Mouse (Mus musculus): ENCODE data around the gene Tshz2. TPM values are rescaled to one million over a fixed set of nuclear protein-coding genes. Genes with fewer than 3 reads are reported as not detected.

Tshz2 gene
- polyA plus RNA-seq, 1 experiment from 2014 or later, result 50.4 TPM

- H3K4me1 ChIP-seq, result peaks cover 4% of the 10 kb centered on the region
- no peak overlapping the region for H3K9ac ChIP-seq (replicated peaks)
- H3K4me3 ChIP-seq (replicated peaks), result no peak overlapping the region
- no peak overlapping the region for H3K27ac ChIP-seq (replicated peaks)
- WGBS, result 53% methylated on average over 9 of the region's 9 CpGs
- no peaks in the 10 kb centered on the region for H3K27me3 ChIP-seq (replicated peaks)
- no peak for ATAC-seq (ENCODE audit: low FRiP score)
- H3K9me3 ChIP-seq (replicated peaks), result no peaks in the 10 kb centered on the region
- H3K4me2 ChIP-seq, result no peak overlapping the region
- no peaks in the 10 kb centered on the region for H3K36me3 ChIP-seq
Observed at GRCm38 (mm10) chr2:170103852-170104251, 471.0 kb downstream of the Tshz2 start.

- Histone ChIP-seq H3K4me3 (replicated peaks) (no peak overlapping the region), H3K4me1 (peaks cover 4% of the 10 kb centered on the region), H3K27ac (replicated peaks) (no peak overlapping the region), H3K27me3 (replicated peaks) (no peaks in the 10 kb centered on the region), H3K9me3 (replicated peaks) (no peaks in the 10 kb centered on the region), H3K9ac (replicated peaks) (no peak overlapping the region), H3K36me3 (no peaks in the 10 kb centered on the region), H3K4me2 (no peak overlapping the region)
- ATAC-seq (ENCODE audit: low FRiP score), result no peak
- WGBS, result 88% methylated on average over 6 of the region's 6 CpGs
Observed at GRCm38 (mm10) chr2:170104396-170104795, 471.6 kb downstream of the Tshz2 start.

GRCm38 (mm10) chr2:170106000-170106399, 473.2 kb downstream of the Tshz2 start:
- Histone ChIP-seq H3K4me1 (peaks cover 8% of the 10 kb centered on the region), H3K4me3 (replicated peaks) (no peak overlapping the region), H3K4me2 (no peak overlapping the region), H3K9me3 (replicated peaks) (no peaks in the 10 kb centered on the region), H3K36me3 (no peaks in the 10 kb centered on the region), H3K9ac (replicated peaks) (no peak overlapping the region), H3K27ac (replicated peaks) (no peak overlapping the region), H3K27me3 (replicated peaks) (no peaks in the 10 kb centered on the region)
- no peak for ATAC-seq (ENCODE audit: low FRiP score)
- 82% methylated on average over 9 of the region's 9 CpGs for WGBS

- no peak overlapping the region for H3K9ac ChIP-seq (replicated peaks)
- no peak overlapping the region for H3K4me2 ChIP-seq
- ATAC-seq (ENCODE audit: low FRiP score), result no peak
- 82% methylated on average over 3 of the region's 3 CpGs for WGBS
- no peak overlapping the region for H3K4me3 ChIP-seq (replicated peaks)
- H3K27ac ChIP-seq (replicated peaks), result no peak overlapping the region
- no peaks in the 10 kb centered on the region for H3K9me3 ChIP-seq (replicated peaks)
- no peaks in the 10 kb centered on the region for H3K27me3 ChIP-seq (replicated peaks)
- H3K4me1 ChIP-seq, result peaks cover 10% of the 10 kb centered on the region; the same call in 1 of the 2 replicates
- H3K36me3 ChIP-seq, result no peaks in the 10 kb centered on the region
Observed at GRCm38 (mm10) chr2:170107791-170108190, 475.0 kb downstream of the Tshz2 start.

- ATAC-seq (ENCODE audit: low FRiP score), result no peak
- Histone ChIP-seq H3K9ac (replicated peaks) (no peak overlapping the region), H3K27ac (replicated peaks) (no peak overlapping the region), H3K27me3 (replicated peaks) (no peaks in the 10 kb centered on the region), H3K36me3 (0 out of 2 replicates have a peak, but pooled peaks cover under 1% of the 10 kb centered on the region), H3K4me3 (replicated peaks) (no peak overlapping the region), H3K4me1 (peaks cover 14% of the 10 kb centered on the region; the same call in 1 of the 2 replicates), H3K4me2 (no peak overlapping the region), H3K9me3 (replicated peaks) (no peaks in the 10 kb centered on the region)
- 39% methylated on average over 5 of the region's 5 CpGs for WGBS
Observed at GRCm38 (mm10) chr2:170109528-170109927, 476.7 kb downstream of the Tshz2 start.

- no peak for ATAC-seq (ENCODE audit: low FRiP score)
- H3K9me3 ChIP-seq (replicated peaks), result no peaks in the 10 kb centered on the region
- 80% methylated on average over 8 of the region's 8 CpGs for WGBS
- no peak overlapping the region for H3K27ac ChIP-seq (replicated peaks)
- H3K36me3 ChIP-seq, result 0 out of 2 replicates have a peak, but pooled peaks cover 3% of the 10 kb centered on the region
- no peak overlapping the region for H3K4me2 ChIP-seq
- no peaks in the 10 kb centered on the region for H3K27me3 ChIP-seq (replicated peaks)
- peaks cover 14% of the 10 kb centered on the region; the same call in 1 of the 2 replicates for H3K4me1 ChIP-seq
- H3K9ac ChIP-seq (replicated peaks), result no peak overlapping the region
- no peak overlapping the region for H3K4me3 ChIP-seq (replicated peaks)
Observed at GRCm38 (mm10) chr2:170110306-170110705, 477.5 kb downstream of the Tshz2 start.

- ATAC-seq (ENCODE audit: low FRiP score), result peak; percentile 37; the same call in 1 of the 2 replicates
- 0 out of 2 replicates have a peak overlapping the region, but pooled peaks have one; percentile 48 for H3K27ac ChIP-seq (replicated peaks)
- peaks cover 22% of the 10 kb centered on the region for H3K36me3 ChIP-seq
- no peaks in the 10 kb centered on the region for H3K9me3 ChIP-seq (replicated peaks)
- no peaks in the 10 kb centered on the region for H3K27me3 ChIP-seq (replicated peaks)
- H3K4me3 ChIP-seq (replicated peaks), result no peak overlapping the region
- no peak overlapping the region for H3K9ac ChIP-seq (replicated peaks)
- no peak overlapping the region for H3K4me2 ChIP-seq
- WGBS, result 48% methylated on average over 4 of the region's 4 CpGs
- H3K4me1 ChIP-seq, result peaks cover 15% of the 10 kb centered on the region; the same call in 1 of the 2 replicates
Observed at GRCm38 (mm10) chr2:170116704-170117281, 484.0 kb downstream of the Tshz2 start.

- 90% methylated on average over 19 of the region's 19 CpGs for WGBS
- Histone ChIP-seq H3K9me3 (replicated peaks) (no peaks in the 10 kb centered on the region), H3K9ac (replicated peaks) (no peak overlapping the region), H3K4me2 (no peak overlapping the region), H3K4me3 (replicated peaks) (no peak overlapping the region), H3K27ac (replicated peaks) (no peak overlapping the region), H3K4me1 (0 out of 2 replicates have a peak, but pooled peaks cover 7% of the 10 kb centered on the region), H3K36me3 (peaks cover 19% of the 10 kb centered on the region), H3K27me3 (replicated peaks) (no peaks in the 10 kb centered on the region)
- no peak for ATAC-seq (ENCODE audit: low FRiP score)
Observed at GRCm38 (mm10) chr2:170120139-170121027, 487.6 kb downstream of the Tshz2 start.

Other genes with a start within 250 kb of the Tshz2 start
- not detected in 2 replicates for gene Gm11011, start 45.3 kb upstream of the Tshz2 start, polyA plus RNA-seq (2015; fragmentation: Nextera tagmentation; extraction: Ambion mirVana)